ENCODE assay signal across 10 mouse cellular contexts in the genomic region with DNA sequence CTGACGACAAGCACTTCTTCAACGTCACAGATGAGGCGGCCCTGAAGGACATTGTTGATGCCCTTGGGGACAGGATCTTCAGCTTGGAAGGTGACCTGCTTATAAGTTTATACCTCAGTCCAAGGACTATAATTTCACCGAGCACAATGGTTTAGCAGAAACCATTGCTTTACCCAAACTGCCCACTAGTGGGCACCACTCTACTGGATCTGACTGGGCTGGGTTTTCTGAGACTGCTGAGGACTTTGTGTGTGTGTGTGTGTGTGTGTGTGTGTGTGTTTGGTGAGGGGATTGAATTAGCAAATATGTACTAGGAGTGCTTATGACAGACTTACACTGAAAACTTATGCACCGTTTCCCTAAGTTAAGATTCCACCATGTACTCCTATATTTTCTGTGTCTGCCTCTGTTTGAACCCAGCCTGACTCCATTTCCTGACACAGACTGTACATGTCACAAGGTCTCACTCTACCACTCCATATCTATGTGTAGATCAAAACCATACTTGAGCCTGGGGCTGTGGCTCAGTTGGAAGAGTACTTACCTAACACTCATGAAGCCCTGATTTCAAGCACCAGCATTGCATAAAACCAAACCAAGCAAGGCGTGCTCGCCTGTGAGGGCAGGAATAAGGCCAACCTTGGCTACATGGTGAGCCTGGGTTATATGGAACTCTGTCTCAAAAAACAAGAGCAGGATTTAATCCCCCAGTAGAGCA.
DNase-seq lines count a peak whose midpoint lies in the region; TF ChIP-seq lines count a peak whose summit lies in the region.
"Had no signal": no experiment of that assay in that cellular context is flagged by ENCODE, and none has a peak within 500 bp of the region (broad histone marks: within the 10 kb centered on the region; RNA-seq: fewer than 3 reads in every experiment).

No protein-coding gene starts in this region.

- 53% methylated on average over 7 of the region's 7 CpGs for WGBS in kidney, adult 2 months
- WGBS in bone marrow, adult 2 months, result 51% methylated on average over 7 of the region's 7 CpGs

- H3K27me3 ChIP-seq in kidney, adult 2 months (replicated peaks; ENCODE audit: control insufficient read depth, insufficient read depth, low read length), result no peaks in the 10 kb centered on the region
- H3K27me3 ChIP-seq: heart, embryonic 13.5 days had no signal

- H3K4me3 ChIP-seq in kidney, adult 2 months (ENCODE audit: insufficient read depth, low read depth, low read length), result no peak overlapping the region
- no peak overlapping the region for H3K4me3 ChIP-seq in bone marrow, adult 2 months (replicated peaks; ENCODE audit: control insufficient read depth, low read depth, low read length)
- H3K4me3 ChIP-seq: heart, embryonic 13.5 days; myocyte had no signal

- peak; percentile 34 for DNase-seq in kidney, adult 2 months
- no peak for DNase-seq in kidney, adult 11 months
- peak; percentile 18 to 25 for DNase-seq in urinary bladder, postnatal 36 days (ENCODE audit: low spot score in 2 of 2)
- DNase-seq in urinary bladder, postnatal 10 days (ENCODE audit: low spot score), result no peak
- DNase-seq in induced T-regulatory cell, adult 2 months (ENCODE audit: low read depth), result peak; percentile 71
- peak; percentile 81 for DNase-seq in retina, postnatal 1 day
- no peak for DNase-seq in frontal cortex, postnatal 36 days (ENCODE audit: low spot score in 2 of 2)

- no peaks in the 10 kb centered on the region for H3K36me3 ChIP-seq in kidney, adult 2 months (ENCODE audit: control insufficient read depth, insufficient read depth, low read length)
- H3K36me3 ChIP-seq: heart, embryonic 13.5 days had no signal

- peak; percentile 71 for TF ChIP-seq CTCF in kidney, adult 2 months (conservative IDR thresholded peaks at IDR 0.05; ENCODE audit: insufficient read depth, insufficient read length, low read depth, low read length)
- TF ChIP-seq CTCF in bone marrow, adult 2 months (IDR thresholded peaks at IDR 0.05; ENCODE audit: control insufficient read depth, insufficient read depth, low read length), result peak; percentile 51

- H3K27ac ChIP-seq in kidney, adult 2 months (ENCODE audit: insufficient read depth, low read depth, low read length), result no peak overlapping the region
- H3K27ac ChIP-seq in bone marrow, adult 2 months (ENCODE audit: control insufficient read depth, insufficient read depth, low read depth, low read length, poor library complexity), result no peak overlapping the region
- H3K27ac ChIP-seq: heart, embryonic 13.5 days had no signal

- H3K4me1 ChIP-seq in kidney, adult 2 months (ENCODE audit: control insufficient read depth, insufficient read depth, low read length), result no peaks in the 10 kb centered on the region
- no peaks in the 10 kb centered on the region for H3K4me1 ChIP-seq in bone marrow, adult 2 months (ENCODE audit: control insufficient read depth, insufficient read depth, low read length)

- TF ChIP-seq POLR2A in kidney, adult 2 months (IDR thresholded peaks at IDR 0.05; ENCODE audit: low read depth, low read length), result no peak
- TF ChIP-seq POLR2A in bone marrow, adult 2 months (IDR thresholded peaks at IDR 0.05; ENCODE audit: borderline replicate concordance, control insufficient read depth, low read depth, low read length), result no peak

Comparison
In these comparisons a context has a peak if more than half of its experiments do, and no peak if none do; other contexts are left out.
1. DNase-seq: peak in kidney, adult 2 months (single experiment), urinary bladder, postnatal 36 days (2 of 2), induced T-regulatory cell, adult 2 months (single experiment) and retina, postnatal 1 day (single experiment); none in kidney, adult 11 months (single experiment), urinary bladder, postnatal 10 days (single experiment) and frontal cortex, postnatal 36 days (0 of 2).